Mouse (Mus musculus): ENCODE measurements around the gene Mgl2. TPM values are rescaled to one million over a fixed set of nuclear protein-coding genes. Genes with fewer than 3 reads are reported as not detected.
"Not testable (repeated sequence)": the region's sequence is repeated elsewhere in the genome, so short reads cannot be mapped to it uniquely, and the experiment has no call there.

The Mgl2 gene
- 1 to 10 TPM in 1 of 2 experiments, under 1 TPM in 1; 0.55 to 1.2 TPM for total RNA-seq (2021)
- long read RNA-seq, experiment 1 = 0 reads
- long read RNA-seq, experiment 2, partial matches to known transcripts = 0 of 1 reads
- long read RNA-seq, experiment 2, other reads (novel, unspliced or antisense) = 1 of 1 reads

DNA sequence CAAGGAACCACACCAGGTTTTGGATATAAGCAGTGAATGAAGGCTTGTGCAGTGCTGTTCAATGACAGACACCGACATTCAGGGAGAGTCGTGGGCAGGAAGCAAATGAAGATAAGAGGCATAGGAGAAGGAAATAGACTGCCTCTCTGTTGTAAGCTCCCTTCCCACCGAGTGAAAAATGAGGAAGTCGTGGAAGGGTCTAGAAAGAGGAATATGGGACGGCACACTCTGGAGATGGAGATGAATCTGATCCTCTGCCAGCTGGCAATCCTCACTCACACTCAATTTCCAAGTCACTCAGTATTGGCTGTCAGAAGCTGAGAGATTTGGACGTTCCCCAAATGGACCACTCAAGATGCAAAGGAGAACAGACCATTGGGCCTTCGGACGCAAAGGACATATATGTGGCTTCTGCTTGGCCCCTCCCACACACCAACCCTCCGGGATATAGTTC lies at the start of gene Mgl2:
Mgl2 (plus strand) TSS at position 404 of the 454 bp plus-strand sequence.
- no peak for DNase-seq (ENCODE audit: low spot score in 2 of 2)

DNA sequence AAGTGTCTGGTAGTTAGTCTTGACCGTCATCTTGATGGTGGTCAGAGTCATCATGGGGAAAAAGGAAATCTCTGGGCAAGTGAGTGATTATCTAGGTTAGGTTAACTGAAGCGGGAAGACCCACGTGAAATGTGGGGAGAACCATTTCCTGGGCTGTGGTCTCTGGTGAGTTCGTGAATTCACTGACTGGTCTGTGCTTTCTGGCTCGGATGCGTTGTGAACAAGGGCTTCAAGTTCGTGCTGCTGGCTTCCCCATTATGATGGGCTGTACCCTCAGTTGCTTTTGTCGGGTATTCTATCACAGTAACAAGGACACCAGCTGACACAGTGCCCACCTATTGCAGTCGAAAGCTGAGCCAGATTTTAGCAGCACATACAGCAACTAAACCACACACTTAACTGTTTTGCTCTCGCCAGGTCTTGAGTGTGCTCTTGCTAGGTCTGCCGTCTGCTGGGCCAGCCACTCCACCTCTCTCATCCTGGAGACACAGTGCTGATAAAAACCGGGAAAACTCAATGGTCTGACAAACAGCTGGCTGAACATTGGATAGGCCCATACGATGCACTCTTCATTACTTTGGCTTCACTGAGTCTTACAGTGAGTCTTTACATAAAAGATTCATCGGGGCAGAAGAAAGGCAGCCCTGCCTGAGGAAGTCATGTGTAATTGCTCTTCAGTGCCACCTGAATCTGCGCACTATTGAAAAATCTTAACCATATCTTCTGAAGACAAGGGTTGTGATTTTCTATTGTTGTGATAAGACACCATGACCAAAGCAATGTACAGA lies 49.1 kb upstream of the Mgl2 start:
- no peak for DNase-seq (ENCODE audit: low spot score in 2 of 2)

- no peak for DNase-seq (ENCODE audit: low spot score in 2 of 2)
Measured at GRCm38 (mm10) chr11:70084563-70084962, 45.6 kb upstream of the Mgl2 start.

DNA sequence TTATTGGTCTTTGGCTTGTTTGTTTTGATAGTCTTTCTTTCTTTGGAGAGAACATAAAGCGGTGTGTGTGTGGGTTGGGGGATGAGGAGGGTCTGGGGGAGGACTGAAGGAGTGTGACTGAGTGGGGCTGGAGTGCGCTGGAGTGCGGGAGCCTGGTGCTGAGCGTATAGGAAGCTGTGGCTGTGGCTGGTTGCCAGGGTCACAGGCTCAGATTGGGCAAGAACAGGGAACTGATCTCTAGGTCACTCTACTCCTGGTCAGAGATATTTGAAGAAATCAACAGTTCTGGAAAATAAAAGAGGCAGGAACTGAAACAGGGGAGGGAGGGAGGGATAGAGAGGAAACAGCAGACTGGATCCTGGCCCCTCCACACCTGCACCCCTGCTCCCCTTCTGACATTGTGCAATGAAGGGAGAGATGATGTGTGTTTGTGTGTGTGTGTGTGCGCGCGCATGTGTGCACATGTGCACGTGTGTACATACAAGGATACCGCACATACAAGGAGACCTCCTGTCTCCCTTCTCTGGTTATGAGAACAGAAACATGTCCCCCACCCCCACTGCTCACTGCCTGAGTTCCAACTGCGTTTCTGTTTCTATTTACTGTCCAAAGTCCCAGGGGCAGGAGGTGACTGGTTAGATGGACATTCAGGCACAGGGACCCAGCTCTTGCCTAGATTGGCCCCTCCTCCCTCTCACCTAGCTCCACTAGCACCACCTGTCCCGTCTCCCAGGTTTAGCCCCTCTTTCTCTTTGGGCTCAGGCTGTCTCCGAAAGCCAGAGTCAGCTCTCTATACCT lies 37.9 kb upstream of the Mgl2 start, which contains the start of gene Asgr2:
Asgr2 (plus strand) TSS at position 659 of the 798 bp plus-strand sequence.
- no peak for DNase-seq (ENCODE audit: low spot score in 2 of 2)

GRCm38 (mm10) chr11:70097396-70097795 lies 32.7 kb upstream of the Mgl2 start:
- DNase-seq (ENCODE audit: low spot score in 2 of 2) = no peak

- no peak for DNase-seq (ENCODE audit: low spot score in 2 of 2)
Measured at GRCm38 (mm10) chr11:70099102-70099501, 31.0 kb upstream of the Mgl2 start.

DNA sequence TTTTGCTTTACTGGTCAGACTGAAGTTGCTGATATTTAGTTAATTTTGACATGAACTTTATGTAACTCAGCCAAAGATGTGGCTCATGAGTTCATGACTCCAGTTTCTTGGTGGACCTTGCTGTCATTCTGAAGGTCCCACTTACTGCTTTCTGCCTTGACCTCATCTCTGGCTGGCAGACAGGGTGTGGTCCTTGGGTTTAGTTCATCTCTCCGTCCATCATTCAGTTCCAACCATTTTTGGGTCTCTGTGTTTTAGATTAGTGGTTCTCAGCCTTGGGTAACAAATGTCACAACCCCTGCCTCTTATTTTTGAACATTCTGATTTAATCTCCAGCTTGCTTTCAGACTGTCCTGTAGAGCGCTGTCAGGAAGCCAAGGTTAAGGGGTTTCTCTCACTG lies 30.3 kb upstream of the Mgl2 start:
- no peak for DNase-seq (ENCODE audit: low spot score in 2 of 2)

GRCm38 (mm10) chr11:70103701-70104315 lies 26.3 kb upstream of the Mgl2 start:
- no peak for DNase-seq (ENCODE audit: low spot score in 2 of 2)

DNA sequence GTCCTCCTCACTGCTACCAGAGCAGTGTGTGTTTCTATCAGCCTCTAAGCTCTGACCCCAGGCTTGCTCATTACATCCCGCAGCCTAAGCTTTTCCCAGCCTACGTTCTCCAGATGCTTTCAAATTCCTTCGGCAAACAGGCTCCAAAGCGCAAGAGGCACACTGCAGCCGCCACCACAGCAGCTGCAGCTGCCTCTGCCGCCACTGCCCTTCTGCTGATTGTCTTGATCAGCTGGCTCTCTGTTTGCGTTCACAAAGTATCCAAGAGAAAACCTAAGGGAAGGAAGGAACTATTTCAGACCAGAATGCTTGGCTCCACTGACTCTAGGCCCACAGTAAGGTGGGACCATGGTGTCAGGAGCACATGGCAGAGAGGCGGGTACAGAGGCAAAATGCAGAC lies 23.0 kb upstream of the Mgl2 start:
- DNase-seq (ENCODE audit: low spot score in 2 of 2) = no peak

- peak in 1 of 2 experiments; percentile 8 for DNase-seq (ENCODE audit: low spot score in 2 of 2)
Measured at GRCm38 (mm10) chr11:70110146-70110545, 20.0 kb upstream of the Mgl2 start.

- DNase-seq (ENCODE audit: low spot score in 2 of 2) = no peak
Measured at GRCm38 (mm10) chr11:70114562-70114961, 15.6 kb upstream of the Mgl2 start.

DNA sequence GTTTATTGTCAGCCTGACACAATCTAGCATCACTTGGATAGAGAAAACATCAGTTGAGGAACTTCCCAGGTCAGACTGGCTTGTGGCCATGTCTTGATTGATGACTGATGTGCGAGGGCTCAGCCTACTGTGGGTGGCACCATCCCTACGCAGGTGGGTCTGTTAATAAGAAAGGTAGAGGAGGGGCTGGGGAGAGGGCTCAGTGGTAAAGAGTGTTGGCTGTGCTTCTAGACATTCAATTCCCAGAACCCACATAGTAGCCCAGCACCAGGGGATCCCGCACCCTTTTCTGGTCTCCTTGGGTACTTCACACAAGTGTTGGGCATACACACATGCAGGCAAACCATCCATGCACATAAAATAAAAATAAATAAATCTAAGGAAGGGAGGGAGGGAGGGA lies 14.2 kb upstream of the Mgl2 start:
- DNase-seq (ENCODE audit: low spot score in 2 of 2) = no peak

GRCm38 (mm10) chr11:70135001-70135400 lies 4.9 kb downstream of the Mgl2 start:
- not testable (repeated sequence) for DNase-seq (ENCODE audit: low spot score in 2 of 2)

- DNase-seq (ENCODE audit: low spot score in 2 of 2) = not testable (repeated sequence)
Measured at GRCm38 (mm10) chr11:70135925-70136324, 5.8 kb downstream of the Mgl2 start.

DNA sequence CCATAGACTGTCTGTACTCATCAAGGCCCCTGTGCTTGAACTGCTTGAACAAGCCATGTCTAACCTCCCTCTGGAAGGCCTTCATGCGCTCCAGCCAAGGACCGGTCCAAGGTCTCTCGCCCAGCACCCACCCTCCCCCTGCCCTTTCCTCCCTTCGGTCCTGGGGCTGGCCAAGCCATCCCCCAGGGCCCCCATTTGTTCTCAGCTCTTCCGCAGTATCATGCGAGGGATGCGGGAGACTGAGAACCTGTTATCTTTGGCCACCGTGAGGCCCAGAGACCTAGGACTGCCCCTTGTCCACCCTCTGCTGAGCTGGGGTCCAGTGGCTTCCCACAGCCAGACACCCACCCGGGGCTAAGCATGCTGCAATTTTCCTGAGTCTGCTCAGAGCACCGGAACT lies 9.0 kb downstream of the Mgl2 start:
- no peak for DNase-seq (ENCODE audit: low spot score in 2 of 2)

- DNase-seq (ENCODE audit: low spot score in 2 of 2) = no peak
Measured at GRCm38 (mm10) chr11:70151072-70151471, 20.9 kb downstream of the Mgl2 start.

GRCm38 (mm10) chr11:70155897-70156296 lies 25.8 kb downstream of the Mgl2 start, which contains the start of gene Clec10a:
TSS of gene Clec10a (plus strand) at chr11:70156197.
- DNase-seq (ENCODE audit: low spot score in 2 of 2) = not testable (repeated sequence)

DNA sequence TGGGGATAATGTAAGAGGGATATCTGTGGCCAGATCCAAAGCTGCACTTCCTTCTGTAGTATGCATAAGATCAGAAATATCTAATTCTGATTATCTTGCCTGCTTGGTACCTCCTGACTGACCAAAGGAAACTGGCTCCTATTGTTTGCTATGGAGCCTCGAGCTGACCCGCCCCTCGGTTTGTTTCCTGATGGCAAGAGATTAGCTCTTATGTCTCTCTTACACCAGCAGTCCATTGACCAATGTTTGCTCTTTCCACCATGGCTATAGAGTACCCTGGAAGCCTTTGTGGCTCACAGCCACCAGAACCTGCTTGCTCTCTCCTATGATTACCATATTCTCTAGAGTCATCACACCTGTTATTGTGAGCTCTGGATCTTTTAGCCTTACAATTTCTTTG lies 32.2 kb downstream of the Mgl2 start:
- no peak for DNase-seq (ENCODE audit: low spot score in 2 of 2)

GRCm38 (mm10) chr11:70165972-70166921 lies 36.1 kb downstream of the Mgl2 start:
- no peak for DNase-seq (ENCODE audit: low spot score in 2 of 2)

GRCm38 (mm10) chr11:70168136-70168535 lies 38.0 kb downstream of the Mgl2 start:
- no peak for DNase-seq (ENCODE audit: low spot score in 2 of 2)

Data from layer of hippocampus, postnatal 14 days (tissue).